Mouse (Mus musculus) liver, embryonic 16.5 days (tissue): Measurements from ENCODE around the gene Fank1. TPM values are rescaled to one million over a fixed set of nuclear protein-coding genes. Genes with fewer than 3 reads are reported as not detected.
A peak's percentile ranks its signal among the peaks of the same experiment; 100 is the strongest.

Experiments used
- ATAC-seq: fragments of 200-750 bp; cut with Nextera tagmentation; 2 replicates; pipeline ENCODE4 v1.8.0; 2017; ENCODE audit warnings: low read depth, mild to moderate bottlenecking, moderate number of reproducible peaks, moderate library complexity
- H3K27ac ChIP-seq: fragments of 300-500 bp; sonication (generic); 2 replicates; pipeline ENCODE4 v1.5.1; 2014; ENCODE audit warnings: mild to moderate bottlenecking, low read length
- H3K27me3 ChIP-seq: fragments of 300-500 bp; sonication (generic); 2 replicates; pipeline ENCODE4 v1.6.1; 2014; ENCODE audit warnings: low read depth, low read length, mixed read lengths; ENCODE audit not compliant: control insufficient read depth, insufficient read depth
- H3K36me3 ChIP-seq: fragments of 300-500 bp; sonication (generic); 2 replicates; pipeline ENCODE4 v1.6.1; 2014; ENCODE audit warnings: mild to moderate bottlenecking; ENCODE audit not compliant: control insufficient read depth, insufficient read depth
- H3K4me1 ChIP-seq: fragments of 300-500 bp; sonication (generic); 2 replicates; pipeline ENCODE4 v1.6.1; 2014; ENCODE audit warnings: low read depth, low read length, mixed read lengths; ENCODE audit not compliant: control insufficient read depth
- H3K4me2 ChIP-seq: fragments of 300-500 bp; sonication (generic); 2 replicates; pipeline ENCODE4 v1.6.1; 2014; ENCODE audit warnings: low read depth, low read length, mixed read lengths
- H3K4me3 ChIP-seq: fragments of 300-500 bp; sonication (generic); 2 replicates; pipeline ENCODE4 v1.5.1; 2014; ENCODE audit warnings: low read depth, mild to moderate bottlenecking, low read length
- H3K9ac ChIP-seq: fragments of 300-500 bp; sonication (generic); 2 replicates; pipeline ENCODE4 v1.6.1; 2014; ENCODE audit warnings: low read depth, low read length
- H3K9me3 ChIP-seq: fragments of 300-500 bp; sonication (generic); replicated peaks from 2 replicates; pipeline ENCODE4 v1.6.1; 2016; ENCODE audit warnings: low read length; ENCODE audit not compliant: control insufficient read depth
- WGBS: fragments of 180-500 bp; shearing (Covaris S2); extraction: QIAGEN DNeasy Blood & Tissue Kit; methylation state at CpG from one replicate; pipeline ENCODE4 v1.1.7; 2014; ENCODE audit not compliant: insufficient replicate concordance; 5-methylcytosine and 5-hydroxymethylcytosine counted together
- polyA plus RNA-seq: library from polyadenylated mRNA; unstranded; fragments of >200 nt; fragmentation: Nextera tagmentation; extraction: Ambion mirVana; gene quantifications from 2 replicates; pipeline ENCODE4 v1.2.1, GENCODE M21; 2015

The Fank1 gene
- polyA plus RNA-seq, 1 experiment from 2014 or later: not detected

DNA sequence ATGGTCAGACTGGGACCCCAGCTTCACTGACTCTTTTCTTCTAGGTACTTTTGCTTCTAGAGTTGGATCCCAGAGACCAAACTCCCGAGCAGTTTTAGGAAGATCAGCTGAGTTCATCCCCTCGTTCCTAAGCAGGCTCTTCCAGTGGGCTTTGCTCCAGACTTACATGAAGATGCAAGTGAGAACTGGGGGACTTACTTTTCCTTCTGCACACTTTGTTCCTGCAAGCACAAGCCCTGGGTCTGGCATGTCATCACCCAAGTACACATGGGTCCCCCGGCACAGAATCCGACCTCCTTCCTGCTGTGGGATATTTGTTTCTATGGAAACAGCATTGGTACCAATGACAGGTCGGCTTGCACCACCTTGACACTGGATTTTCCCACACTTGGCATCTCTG lies 142.6 kb downstream of the Fank1 start:
- no peak overlapping the region for H3K9ac ChIP-seq
- no peak overlapping the region for H3K4me2 ChIP-seq
- no peaks in the 10 kb centered on the region for H3K27me3 ChIP-seq
- 51% methylated on average over 5 of the region's 5 CpGs for WGBS
- no peak for ATAC-seq
- H3K27ac ChIP-seq: no peak overlapping the region
- H3K36me3 ChIP-seq: no peaks in the 10 kb centered on the region
- H3K4me3 ChIP-seq: no peak overlapping the region
- H3K9me3 ChIP-seq: no peaks in the 10 kb centered on the region
- H3K4me1 ChIP-seq: no peaks in the 10 kb centered on the region

DNA sequence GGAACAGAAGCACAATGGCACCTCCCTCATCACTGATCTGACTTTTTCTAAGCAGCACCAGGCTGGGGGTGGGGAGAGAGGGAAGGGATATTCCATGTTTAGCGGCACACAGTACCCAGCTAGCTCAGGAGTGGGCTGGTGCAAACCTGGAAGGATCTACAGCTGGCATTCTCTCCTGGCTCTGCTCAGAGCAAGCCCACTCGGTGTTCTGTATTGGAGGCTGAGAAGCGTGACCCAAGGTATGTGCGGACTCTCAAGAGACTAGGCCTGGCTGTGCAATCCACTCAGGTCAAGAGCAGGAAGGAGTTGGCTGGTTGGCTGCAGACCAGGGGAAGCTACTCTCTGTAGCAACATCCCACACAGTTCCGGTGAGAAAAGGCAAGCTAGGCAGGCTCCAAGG lies 143.3 kb downstream of the Fank1 start:
- ATAC-seq: no peak; the same call in 1 of the 2 replicates
- no peaks in the 10 kb centered on the region for H3K9me3 ChIP-seq
- no peak overlapping the region for H3K4me2 ChIP-seq
- H3K27ac ChIP-seq: no peak overlapping the region
- H3K4me3 ChIP-seq: no peak overlapping the region
- H3K27me3 ChIP-seq: no peaks in the 10 kb centered on the region
- no peaks in the 10 kb centered on the region for H3K4me1 ChIP-seq
- H3K9ac ChIP-seq: no peak overlapping the region
- 69% methylated on average over 5 of the region's 5 CpGs for WGBS
- no peaks in the 10 kb centered on the region for H3K36me3 ChIP-seq

DNA sequence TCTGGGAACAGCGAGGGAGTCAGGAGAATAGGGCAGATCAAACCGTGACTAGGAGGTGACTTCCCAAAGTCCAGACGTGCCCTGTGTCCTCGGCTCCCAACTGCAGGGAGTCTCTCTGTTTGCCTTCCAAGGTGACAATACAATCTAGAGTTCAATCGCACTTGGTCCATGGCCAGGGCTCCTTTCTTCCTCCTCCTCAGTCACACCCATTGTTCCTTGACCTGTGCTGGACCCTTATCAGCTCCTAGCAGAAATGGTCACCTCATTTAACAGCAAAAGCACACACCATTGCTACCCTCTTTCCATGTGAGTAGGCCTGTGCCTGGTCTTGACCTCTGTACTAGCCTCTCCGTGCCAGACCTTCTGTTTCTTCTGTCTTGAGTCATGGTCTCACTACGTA lies 144.1 kb downstream of the Fank1 start:
- no peak overlapping the region for H3K9ac ChIP-seq
- no peak overlapping the region for H3K4me2 ChIP-seq
- H3K27ac ChIP-seq: no peak overlapping the region
- no peak for ATAC-seq
- no peak overlapping the region for H3K4me3 ChIP-seq
- H3K36me3 ChIP-seq: no peaks in the 10 kb centered on the region
- no peaks in the 10 kb centered on the region for H3K9me3 ChIP-seq
- H3K27me3 ChIP-seq: no peaks in the 10 kb centered on the region
- 50% methylated on average over 7 of the region's 7 CpGs for WGBS
- H3K4me1 ChIP-seq: no peaks in the 10 kb centered on the region

DNA sequence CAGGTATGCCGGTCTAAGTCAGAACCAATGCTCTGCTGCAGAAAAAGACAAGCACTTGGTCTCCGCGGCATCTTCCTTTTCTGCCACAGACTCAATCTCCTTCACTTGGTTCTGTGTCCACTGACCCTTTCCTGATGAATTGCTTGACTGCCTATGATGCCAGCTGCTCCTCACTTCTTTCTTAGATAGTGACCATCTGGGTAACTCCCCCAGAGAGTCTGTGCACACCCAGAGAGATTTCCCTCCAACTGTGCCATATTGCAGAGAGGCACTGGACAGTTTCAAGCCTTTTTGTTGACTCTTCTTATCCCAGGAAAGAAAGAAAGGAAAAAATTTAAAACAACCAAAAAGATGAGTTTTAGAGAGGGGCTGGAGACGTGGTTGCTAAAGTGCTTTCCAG lies 144.6 kb downstream of the Fank1 start:
- H3K4me3 ChIP-seq: no peak overlapping the region
- H3K4me2 ChIP-seq: no peak overlapping the region
- no peak overlapping the region for H3K27ac ChIP-seq
- no peaks in the 10 kb centered on the region for H3K36me3 ChIP-seq
- H3K9ac ChIP-seq: no peak overlapping the region
- 82% methylated on average over 4 of the region's 4 CpGs for WGBS
- ATAC-seq: no peak
- H3K9me3 ChIP-seq: no peaks in the 10 kb centered on the region
- H3K4me1 ChIP-seq: no peaks in the 10 kb centered on the region
- H3K27me3 ChIP-seq: no peaks in the 10 kb centered on the region

DNA sequence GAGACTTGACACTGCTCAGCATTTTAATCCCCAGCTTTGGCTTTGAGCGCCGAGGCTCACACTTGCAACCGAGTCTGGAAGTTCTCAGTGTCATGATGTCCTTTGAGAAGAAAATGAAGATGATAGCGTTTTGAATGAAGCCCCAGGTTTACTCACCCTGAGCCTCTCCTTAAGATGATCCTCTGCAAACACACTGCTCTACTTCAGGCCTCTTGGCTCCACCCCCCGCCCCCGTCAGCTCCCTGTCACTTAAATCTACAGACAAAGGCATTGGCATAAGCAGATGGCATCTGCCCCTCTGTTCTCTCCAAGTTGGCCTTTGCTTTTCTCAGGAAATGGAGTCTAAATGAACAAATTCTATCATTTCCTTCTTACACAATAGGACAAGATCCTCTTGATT lies 147.3 kb downstream of the Fank1 start:
- 44% methylated on average over 6 of the region's 6 CpGs for WGBS
- no peaks in the 10 kb centered on the region for H3K4me1 ChIP-seq
- no peak overlapping the region for H3K4me2 ChIP-seq
- ATAC-seq: peak; percentile 27; the same call in 1 of the 2 replicates
- no peaks in the 10 kb centered on the region for H3K27me3 ChIP-seq
- H3K9me3 ChIP-seq: no peaks in the 10 kb centered on the region
- no peak overlapping the region for H3K4me3 ChIP-seq
- no peak overlapping the region for H3K9ac ChIP-seq
- H3K27ac ChIP-seq: no peak overlapping the region
- no peaks in the 10 kb centered on the region for H3K36me3 ChIP-seq

DNA sequence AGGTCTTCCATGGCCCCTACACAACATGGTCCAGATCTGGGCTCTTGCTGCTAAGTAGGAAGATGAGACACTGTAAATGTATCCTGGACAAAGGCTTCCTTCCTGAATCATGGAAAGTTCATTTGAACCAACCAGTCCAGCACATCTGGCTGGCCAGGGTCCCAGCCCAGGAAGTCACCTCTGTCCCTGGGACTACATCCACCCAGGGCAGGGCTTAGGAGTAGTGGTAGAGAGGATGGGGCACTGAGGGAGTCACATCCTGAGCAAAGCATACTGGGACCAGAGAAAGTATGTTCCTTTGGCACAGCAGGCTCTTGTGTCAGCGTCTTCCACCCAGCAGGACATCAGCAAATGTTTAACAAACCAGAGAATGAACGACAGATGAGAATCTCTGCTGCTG lies 149.1 kb downstream of the Fank1 start:
- H3K27ac ChIP-seq: no peak overlapping the region
- no peak for ATAC-seq
- H3K27me3 ChIP-seq: no peaks in the 10 kb centered on the region
- H3K9ac ChIP-seq: no peak overlapping the region
- H3K36me3 ChIP-seq: no peaks in the 10 kb centered on the region
- WGBS: 45% methylated on average over 2 of the region's 2 CpGs
- no peaks in the 10 kb centered on the region for H3K4me1 ChIP-seq
- H3K4me3 ChIP-seq: no peak overlapping the region
- H3K4me2 ChIP-seq: no peak overlapping the region
- no peaks in the 10 kb centered on the region for H3K9me3 ChIP-seq

DNA sequence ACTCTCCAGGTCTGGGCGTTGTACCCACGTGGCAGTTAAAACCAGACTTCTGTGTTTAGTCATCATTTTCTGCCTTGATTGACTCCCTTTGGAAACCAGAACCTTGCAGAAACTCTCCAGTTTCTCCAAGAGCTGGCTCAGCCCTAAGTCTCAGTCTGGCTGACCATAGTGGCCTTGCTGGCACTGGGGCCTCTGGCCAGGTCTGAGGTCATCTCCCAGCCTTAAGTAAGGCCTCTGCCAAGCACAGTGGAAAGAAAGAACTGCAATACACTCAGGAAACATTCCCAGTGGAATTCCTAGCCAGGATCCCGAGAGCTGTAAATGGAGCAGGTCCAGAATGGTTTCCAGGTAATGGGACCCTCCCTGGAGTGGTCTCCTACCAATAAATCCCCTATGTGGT lies 152.3 kb downstream of the Fank1 start:
- 50% methylated on average over 3 of the region's 3 CpGs for WGBS
- ATAC-seq: no peak

More for the DNA sequence above, 152.3 kb downstream of the Fank1 start:
- no peak overlapping the region for H3K9ac ChIP-seq
- H3K27ac ChIP-seq: no peak overlapping the region
- H3K36me3 ChIP-seq: no peaks in the 10 kb centered on the region
- no peak overlapping the region for H3K4me2 ChIP-seq
- H3K4me1 ChIP-seq: no peaks in the 10 kb centered on the region
- no peaks in the 10 kb centered on the region for H3K27me3 ChIP-seq
- H3K9me3 ChIP-seq: no peaks in the 10 kb centered on the region
- H3K4me3 ChIP-seq: no peak overlapping the region

Other genes with a start within 250 kb of the Fank1 start
- not detected in 2 replicates for gene Tex36, start 174.7 kb upstream of the Fank1 start, polyA plus RNA-seq
- gene Edrf1, start 139.3 kb upstream of the Fank1 start, polyA plus RNA-seq: 9.3 and 9.7 TPM in 2 replicates
- 0.04 TPM in 1 of 2 replicates, not detected in the other for gene Mmp21, start 96.8 kb upstream of the Fank1 start, polyA plus RNA-seq
- 64.3 and 75.7 TPM in 2 replicates for gene Bccip, start 67.5 kb upstream of the Fank1 start, polyA plus RNA-seq
- 149 and 158 TPM in 2 replicates for gene Uros, start 66.8 kb upstream of the Fank1 start, polyA plus RNA-seq
- gene Dhx32, start 5.9 kb downstream of the Fank1 start, polyA plus RNA-seq: 9.3 and 9.6 TPM in 2 replicates